Mouse (Mus musculus) neural tube, embryonic 14.5 days (tissue): ENCODE results near the gene Auh. TPM values are rescaled to one million over a fixed set of nuclear protein-coding genes. Genes with fewer than 3 reads are reported as not detected.
A peak's percentile ranks its signal among the peaks of the same experiment; 100 is the strongest.

Source experiments
- ATAC-seq: fragments of 200-750 bp; cut with Nextera tagmentation; 2 replicates; pipeline ENCODE4 v1.8.0; 2017; ENCODE audit warnings: low read depth, mild to moderate bottlenecking, moderate TSS enrichment, moderate library complexity
- H3K27ac ChIP-seq: fragments of 300-500 bp; sonication (generic); 2 replicates; pipeline ENCODE4 v1.5.1; 2014; ENCODE audit warnings: low read depth, mild to moderate bottlenecking, control low read depth, low read length, moderate library complexity, mixed read lengths
- H3K27me3 ChIP-seq: fragments of 300-500 bp; sonication (generic); 2 replicates; pipeline ENCODE4 v1.6.1; 2014; ENCODE audit warnings: low read length; ENCODE audit not compliant: control insufficient read depth, insufficient read depth
- H3K36me3 ChIP-seq: fragments of 300-500 bp; sonication (generic); 2 replicates; pipeline ENCODE4 v1.6.1; 2014; ENCODE audit warnings: low read length, mixed read lengths; ENCODE audit not compliant: control insufficient read depth, insufficient read depth
- H3K4me1 ChIP-seq: fragments of 300-500 bp; sonication (generic); 2 replicates; pipeline ENCODE4 v1.6.1; 2014; ENCODE audit warnings: low read length; ENCODE audit not compliant: control insufficient read depth, insufficient read depth
- H3K4me2 ChIP-seq: fragments of 300-500 bp; sonication (generic); 2 replicates; pipeline ENCODE4 v1.6.1; 2014; ENCODE audit warnings: mild to moderate bottlenecking, low read depth, low read length, control low read depth
- H3K4me3 ChIP-seq: fragments of 300-500 bp; sonication (generic); 2 replicates; pipeline ENCODE4 v1.5.1; 2014; ENCODE audit warnings: low read depth, low read length, control low read depth, mixed read lengths
- H3K9ac ChIP-seq: fragments of 300-500 bp; sonication (generic); replicated peaks from 2 replicates; pipeline ENCODE4 v1.6.1; 2014; ENCODE audit warnings: low read depth, mild to moderate bottlenecking, control low read depth, low read length, mixed read lengths
- H3K9me3 ChIP-seq: fragments of 300-500 bp; sonication (generic); 2 replicates; pipeline ENCODE4 v1.6.1; 2016; ENCODE audit warnings: low read length; ENCODE audit not compliant: control insufficient read depth
- WGBS: fragments of 180-500 bp; shearing (Covaris S2); extraction: QIAGEN DNeasy Blood & Tissue Kit; methylation state at CpG from one replicate; pipeline ENCODE4 v1.1.7; 2014; 5-methylcytosine and 5-hydroxymethylcytosine counted together
- polyA plus RNA-seq: library from polyadenylated mRNA; unstranded; fragments of >200 nt; fragmentation: Nextera tagmentation; extraction: Ambion mirVana; gene quantifications from 2 replicates; pipeline ENCODE4 v1.2.1, GENCODE M21; 2014

The Auh gene
- polyA plus RNA-seq, 1 experiment from 2014 or later: 65.8 TPM

DNA sequence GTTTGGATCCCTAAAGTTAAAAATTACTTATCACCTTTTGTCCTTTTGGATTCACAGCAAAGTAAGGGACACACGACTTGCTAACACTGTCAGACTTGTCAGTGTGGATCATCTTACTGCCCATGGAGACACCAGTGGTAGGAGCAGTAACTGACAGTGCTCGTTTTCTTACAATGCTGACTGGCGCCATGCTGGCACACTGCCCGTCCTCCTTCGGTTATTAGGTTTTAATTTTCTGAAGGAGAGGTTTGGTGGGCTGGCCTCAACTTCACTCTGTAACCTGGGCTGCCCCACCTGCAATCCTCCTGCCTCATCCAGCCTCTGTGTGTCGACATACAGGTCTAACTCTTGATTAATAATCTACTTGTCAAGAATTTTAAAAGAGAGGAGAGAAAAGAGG is 31.7 kb downstream of the Auh start:
- H3K36me3 ChIP-seq: peaks cover 9% of the 10 kb centered on the region; the same call in 1 of the 2 replicates
- ATAC-seq: no peak
- no peak overlapping the region for H3K9ac ChIP-seq
- H3K4me3 ChIP-seq: no peak overlapping the region
- no peaks in the 10 kb centered on the region for H3K27me3 ChIP-seq
- H3K4me2 ChIP-seq: no peak overlapping the region
- no peaks in the 10 kb centered on the region for H3K4me1 ChIP-seq
- no peak overlapping the region for H3K27ac ChIP-seq
- no peaks in the 10 kb centered on the region for H3K9me3 ChIP-seq
- whole genome bisulfite sequencing: 70% methylated on average over 6 of the region's 6 CpGs

DNA sequence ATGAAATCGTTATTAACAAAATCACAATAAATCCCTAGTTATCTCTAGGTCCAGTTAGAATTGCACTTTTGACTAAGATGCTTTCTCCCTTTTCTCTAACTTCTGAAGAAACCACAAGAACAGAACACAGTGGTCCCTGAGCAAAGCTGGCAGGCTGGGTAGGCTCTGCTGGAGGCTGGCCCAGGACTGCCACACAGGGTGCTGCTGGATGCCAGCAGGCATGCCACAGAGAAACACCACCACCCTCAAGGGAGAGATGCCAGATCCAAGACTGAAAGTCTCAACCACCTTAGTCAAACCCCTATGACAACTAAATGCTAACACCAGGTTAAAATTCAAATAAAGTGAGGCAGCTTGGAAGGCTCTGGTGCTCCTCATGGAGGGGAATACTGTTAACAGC is 36.7 kb downstream of the Auh start:
- ATAC-seq: no peak
- Histone ChIP-seq H3K27me3 (no peaks in the 10 kb centered on the region), H3K4me3 (no peak overlapping the region), H3K36me3 (peaks cover 9% of the 10 kb centered on the region; the same call in 1 of the 2 replicates), H3K9me3 (no peaks in the 10 kb centered on the region), H3K27ac (no peak overlapping the region), H3K4me2 (no peak overlapping the region), H3K4me1 (no peaks in the 10 kb centered on the region), H3K9ac (no peak overlapping the region)
- WGBS: 96% methylated on average over 1 of the region's 1 CpGs

DNA sequence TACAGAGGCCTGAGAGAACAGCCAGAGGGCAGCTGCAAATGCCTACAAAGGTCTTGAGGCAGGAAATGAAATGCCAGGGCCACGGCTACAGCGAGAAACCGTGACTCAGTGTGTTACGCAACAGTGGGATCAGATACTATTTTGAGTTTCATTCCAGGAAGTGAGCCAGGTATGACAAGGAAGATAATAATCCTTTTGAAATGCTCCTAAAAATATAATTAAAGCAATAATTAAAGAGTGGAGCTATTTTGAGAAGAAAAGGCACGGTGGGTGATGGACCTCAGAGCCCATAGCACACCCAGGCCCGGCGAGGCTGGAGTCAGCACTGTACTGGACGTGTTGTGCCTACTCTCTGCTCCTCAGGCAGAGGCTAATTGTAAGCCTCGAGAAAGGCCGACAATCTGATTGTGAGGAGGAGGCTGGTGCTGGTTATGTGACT is 37.4 kb downstream of the Auh start:
- Histone ChIP-seq H3K4me2 (no peak overlapping the region), H3K36me3 (peaks cover 9% of the 10 kb centered on the region; the same call in 1 of the 2 replicates), H3K4me1 (no peaks in the 10 kb centered on the region), H3K9ac (no peak overlapping the region), H3K9me3 (no peaks in the 10 kb centered on the region), H3K27me3 (no peaks in the 10 kb centered on the region), H3K27ac (no peak overlapping the region), H3K4me3 (no peak overlapping the region)
- 84% methylated on average over 10 of the region's 10 CpGs for WGBS
- no peak for ATAC-seq

DNA sequence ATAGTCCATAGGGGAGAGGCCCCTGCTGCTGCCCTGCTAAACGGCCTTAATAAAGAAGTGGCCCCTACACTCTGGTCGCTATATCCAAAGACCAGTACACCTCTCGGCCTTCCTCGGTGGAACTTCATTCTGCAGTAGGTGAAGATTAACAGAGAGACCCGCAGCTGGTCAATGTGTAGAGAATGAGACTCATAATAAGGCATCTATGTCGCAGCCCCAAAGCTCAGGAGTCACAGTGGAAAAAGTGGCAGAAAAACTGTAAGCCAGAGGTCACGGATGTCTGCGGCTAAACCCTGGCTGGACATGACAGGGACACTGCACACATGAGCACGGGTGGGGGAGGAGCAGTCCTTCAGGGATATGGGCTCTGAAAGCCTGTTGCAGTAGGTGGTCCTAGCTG is 39.2 kb downstream of the Auh start:
- H3K27me3 ChIP-seq: no peaks in the 10 kb centered on the region
- ATAC-seq: no peak
- H3K36me3 ChIP-seq: no peaks in the 10 kb centered on the region; the same call in 1 of the 2 replicates
- no peaks in the 10 kb centered on the region for H3K4me1 ChIP-seq
- H3K9me3 ChIP-seq: no peaks in the 10 kb centered on the region
- H3K27ac ChIP-seq: no peak overlapping the region
- H3K9ac ChIP-seq: no peak overlapping the region
- 87% methylated on average over 9 of the region's 9 CpGs for WGBS
- H3K4me3 ChIP-seq: no peak overlapping the region
- H3K4me2 ChIP-seq: no peak overlapping the region

DNA sequence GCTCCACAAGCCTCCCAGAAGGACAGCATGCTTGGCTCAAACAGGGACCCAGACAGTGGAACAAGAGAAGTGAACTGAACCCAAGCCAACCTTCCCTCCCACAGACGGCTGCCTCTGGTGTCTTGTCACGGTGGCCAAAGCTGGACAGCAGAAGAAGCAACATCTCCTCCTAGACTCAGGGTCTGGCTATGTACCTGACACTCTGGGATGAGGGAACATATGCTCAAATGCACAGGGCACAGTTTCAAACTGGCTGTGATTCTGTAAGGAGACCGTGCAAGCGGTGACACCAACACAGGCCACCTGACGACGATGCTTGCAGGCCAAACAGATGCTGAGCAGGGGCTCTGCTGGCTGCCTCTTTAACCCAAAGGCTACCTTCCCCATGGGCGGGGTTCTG is 42.7 kb downstream of the Auh start:
- H3K4me1 ChIP-seq: peaks cover 11% of the 10 kb centered on the region; the same call in 1 of the 2 replicates
- H3K9me3 ChIP-seq: no peaks in the 10 kb centered on the region
- no peaks in the 10 kb centered on the region for H3K27me3 ChIP-seq
- no peak overlapping the region for H3K4me2 ChIP-seq
- no peaks in the 10 kb centered on the region; the same call in 1 of the 2 replicates for H3K36me3 ChIP-seq
- H3K9ac ChIP-seq: no peak overlapping the region
- H3K4me3 ChIP-seq: no peak overlapping the region
- no peak for ATAC-seq
- WGBS: 88% methylated on average over 7 of the region's 7 CpGs
- H3K27ac ChIP-seq: no peak overlapping the region

DNA sequence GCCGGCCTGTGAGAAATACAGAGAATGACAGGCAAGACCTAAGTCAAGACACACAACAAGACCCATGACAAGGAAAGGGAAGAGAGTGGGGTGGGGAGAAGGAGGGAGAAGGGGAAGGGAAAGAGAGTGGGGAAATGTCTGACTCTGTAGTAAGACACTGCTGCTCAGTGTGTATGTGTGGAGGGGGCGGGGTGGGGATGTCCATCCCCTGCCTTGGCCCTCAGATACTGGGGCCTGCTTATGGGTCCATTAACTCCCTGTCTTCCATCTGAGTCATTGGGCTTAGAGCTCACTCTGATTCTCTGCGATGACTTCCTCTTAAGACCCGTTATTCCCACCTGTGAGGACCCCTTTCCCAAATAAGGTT is 45.5 kb downstream of the Auh start:
- WGBS: 65% methylated on average over 4 of the region's 4 CpGs
- Histone ChIP-seq H3K4me3 (no peak overlapping the region), H3K27me3 (no peaks in the 10 kb centered on the region), H3K4me1 (peaks cover 21% of the 10 kb centered on the region), H3K9me3 (no peaks in the 10 kb centered on the region), H3K9ac (no peak overlapping the region), H3K4me2 (no peak overlapping the region), H3K36me3 (no peaks in the 10 kb centered on the region; the same call in 1 of the 2 replicates), H3K27ac (no peak overlapping the region)
- peak; percentile 15; the same call in 1 of the 2 replicates for ATAC-seq

DNA sequence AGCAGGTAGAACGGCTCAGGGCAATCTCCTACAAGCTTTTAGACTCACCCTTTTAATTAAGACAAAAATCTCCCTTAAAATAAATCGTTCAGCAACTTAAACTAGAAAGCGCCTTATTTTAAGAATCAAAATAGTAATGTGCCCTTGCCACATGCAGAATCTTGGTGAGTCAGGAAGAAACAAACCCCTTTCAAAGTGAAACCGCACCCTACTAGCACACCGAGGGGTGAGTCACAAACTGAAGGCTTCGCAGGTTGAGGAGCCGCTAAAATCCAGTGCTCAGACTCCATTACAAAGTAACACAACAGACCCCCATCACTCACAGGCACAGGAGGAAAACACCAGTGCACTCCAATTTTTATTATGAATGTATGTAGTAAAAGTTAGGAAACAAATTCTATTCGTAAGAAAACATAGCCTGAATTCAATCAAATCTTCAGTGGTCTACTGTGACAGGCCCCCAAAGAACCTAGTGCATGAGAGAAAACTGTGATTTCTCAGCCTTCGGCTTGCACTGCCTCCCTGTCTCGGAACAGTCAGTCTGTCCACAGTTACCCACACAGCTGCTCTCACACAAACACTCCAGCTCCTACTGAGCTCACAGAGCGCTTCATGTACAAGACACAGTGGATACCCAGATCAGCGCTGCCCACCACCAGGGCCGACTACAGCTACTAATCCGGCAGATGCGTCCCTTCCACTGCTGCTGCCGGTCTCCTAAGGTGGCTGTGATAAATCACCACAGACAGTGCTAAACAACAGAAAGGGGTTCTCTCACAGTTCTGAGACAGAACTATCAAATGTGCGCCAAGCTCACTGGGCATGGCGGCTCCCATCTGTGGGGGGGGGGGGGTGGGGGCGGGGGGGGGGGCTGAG is 46.2 kb downstream of the Auh start:
- Histone ChIP-seq H3K4me2 (no peak overlapping the region), H3K4me3 (no peak overlapping the region), H3K9ac (no peak overlapping the region), H3K27ac (no peak overlapping the region; the same call in 1 of the 2 replicates), H3K36me3 (no peaks in the 10 kb centered on the region; the same call in 1 of the 2 replicates), H3K4me1 (peaks cover 24% of the 10 kb centered on the region), H3K9me3 (no peaks in the 10 kb centered on the region), H3K27me3 (no peaks in the 10 kb centered on the region)
- WGBS: 54% methylated on average over 17 of the region's 19 CpGs
- peak; percentile 33; the same call in 1 of the 2 replicates for ATAC-seq

DNA sequence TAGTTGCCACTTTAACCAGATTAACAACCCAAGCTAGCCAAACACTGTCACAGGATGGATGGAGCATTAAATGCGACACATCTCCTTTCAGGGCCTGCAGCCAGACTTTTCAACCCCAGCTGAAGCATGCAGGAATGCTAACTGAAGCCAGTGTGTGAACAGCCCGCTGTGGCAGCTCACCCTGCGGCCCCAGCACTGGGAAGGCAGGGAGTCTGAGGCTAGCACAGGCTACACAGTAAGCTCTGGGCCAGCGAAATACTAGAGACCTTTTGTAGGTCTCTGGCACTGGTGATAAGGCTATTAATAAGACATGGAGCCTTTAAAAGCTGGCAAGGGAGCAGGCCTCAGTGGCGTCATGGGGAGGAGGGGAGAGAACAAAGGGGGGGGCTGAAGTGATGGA is 49.1 kb downstream of the Auh start:
- H3K9me3 ChIP-seq: no peaks in the 10 kb centered on the region
- H3K27me3 ChIP-seq: no peaks in the 10 kb centered on the region
- H3K36me3 ChIP-seq: no peaks in the 10 kb centered on the region
- 39% methylated on average over 5 of the region's 5 CpGs for WGBS
- peak overlapping the region; percentile 40; the same call in 1 of the 2 replicates for H3K27ac ChIP-seq
- H3K4me1 ChIP-seq: peaks cover 26% of the 10 kb centered on the region
- no peak overlapping the region for H3K4me3 ChIP-seq
- ATAC-seq: peak; percentile 35; the same call in 1 of the 2 replicates
- H3K9ac ChIP-seq: no peak overlapping the region
- H3K4me2 ChIP-seq: no peak overlapping the region

DNA sequence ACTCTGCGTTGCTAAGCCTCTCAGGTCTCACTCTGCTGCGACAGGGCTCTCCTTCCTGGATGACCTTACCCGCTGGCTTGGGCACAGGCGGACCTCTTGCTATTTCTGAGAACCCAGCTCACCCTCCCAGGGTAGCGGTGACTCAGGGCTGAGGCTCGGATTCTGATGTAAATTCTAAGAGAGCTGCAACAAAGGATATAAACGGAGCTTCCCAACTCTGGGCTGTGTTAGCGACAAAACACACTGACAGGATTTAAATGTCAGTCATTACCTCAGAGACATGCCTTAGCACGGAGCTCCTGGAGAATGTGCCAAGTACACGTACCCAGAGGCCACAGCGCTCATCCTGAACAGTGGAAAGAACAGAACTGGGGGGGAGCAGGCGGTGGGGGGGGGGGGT is 49.6 kb downstream of the Auh start:
- 40% methylated on average over 12 of the region's 12 CpGs for WGBS
- H3K27me3 ChIP-seq: no peaks in the 10 kb centered on the region
- H3K9me3 ChIP-seq: no peaks in the 10 kb centered on the region
- H3K4me1 ChIP-seq: peaks cover 28% of the 10 kb centered on the region
- ATAC-seq: peak; percentile 31; the same call in 1 of the 2 replicates
- H3K4me3 ChIP-seq: no peak overlapping the region
- peak overlapping the region; percentile 40; the same call in 1 of the 2 replicates for H3K27ac ChIP-seq
- no peaks in the 10 kb centered on the region for H3K36me3 ChIP-seq
- H3K4me2 ChIP-seq: no peak overlapping the region
- H3K9ac ChIP-seq: no peak overlapping the region
